Mouse (Mus musculus): ENCODE data around the gene Natd1. TPM values are rescaled to one million over a fixed set of nuclear protein-coding genes. Genes with fewer than 3 reads are reported as not detected.
"Not testable (repeated sequence)": the region's sequence is repeated elsewhere in the genome, so short reads cannot be mapped to it uniquely, and the experiment has no call there.

The Natd1 gene
- polyA plus RNA-seq, 1 experiment: 9.1 TPM

DNA sequence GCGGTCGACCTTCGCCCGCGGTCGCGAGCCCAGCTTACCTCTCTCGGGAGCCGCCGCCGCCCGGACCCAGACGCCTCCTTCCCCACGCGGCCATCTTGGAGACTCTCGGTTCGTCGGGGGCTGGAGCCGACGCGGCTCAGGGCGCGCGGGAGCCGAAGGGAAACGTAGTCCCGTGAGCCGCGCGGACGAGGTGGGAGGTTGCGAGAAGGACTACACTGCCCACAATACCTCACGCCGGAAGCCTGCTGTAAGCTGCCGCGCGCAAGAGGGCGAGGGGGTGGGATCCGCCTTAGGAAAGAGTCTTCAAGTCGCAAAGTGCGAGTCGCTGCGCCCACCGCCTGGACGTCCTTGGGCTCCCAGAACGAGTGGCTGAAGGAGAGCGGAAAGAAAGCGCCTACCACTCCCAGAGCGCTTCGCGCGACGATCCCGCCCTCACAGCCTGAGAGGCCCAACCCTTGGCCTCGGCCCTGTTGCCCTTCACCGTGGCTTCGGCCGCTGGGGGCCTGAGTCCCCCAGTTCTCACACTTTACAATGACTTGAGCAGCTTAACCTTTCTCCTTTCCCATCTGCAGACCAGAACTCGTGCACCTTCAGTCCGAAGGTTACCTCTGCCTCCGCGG, 35.8 kb downstream of the Natd1 start, which contains the start of gene Tmem11:
Gene Tmem11 (minus strand): TSS at position 598 of the 620 bp plus-strand sequence.
- no peaks in the 10 kb centered on the region; the same call in 1 of the 2 replicates for H3K4me1 ChIP-seq (ENCODE audit: control insufficient read depth, insufficient read depth, low read length)
- H3K4me3 ChIP-seq (replicated peaks; ENCODE audit: control insufficient read depth, low read depth, low read length): peak within 1 kb of the TSS; percentile 74
- H3K27ac ChIP-seq (ENCODE audit: control insufficient read depth, insufficient read depth, low read depth, low read length, poor library complexity): peak within 1 kb of the TSS; percentile 87
- WGBS: under 1% methylated on average over 62 of the region's 62 CpGs
- TF ChIP-seq POLR2A (IDR thresholded peaks at IDR 0.05; ENCODE audit: borderline replicate concordance, control insufficient read depth, low read depth, low read length) (peak; percentile 53; the same call in 1 of the 2 replicates), CTCF (IDR thresholded peaks at IDR 0.05; ENCODE audit: control insufficient read depth, insufficient read depth, low read length) (peak; percentile 18; the same call in 1 of the 2 replicates)

GRCm38 (mm10) chr11:60878056-60878612, 36.4 kb downstream of the Natd1 start:
- TF ChIP-seq POLR2A (IDR thresholded peaks at IDR 0.05; ENCODE audit: borderline replicate concordance, control insufficient read depth, low read depth, low read length) (no peak), CTCF (IDR thresholded peaks at IDR 0.05; ENCODE audit: control insufficient read depth, insufficient read depth, low read length) (no peak)
- Histone ChIP-seq H3K4me1 (ENCODE audit: control insufficient read depth, insufficient read depth, low read length) (no peaks in the 10 kb centered on the region; the same call in 1 of the 2 replicates), H3K27ac (ENCODE audit: control insufficient read depth, insufficient read depth, low read depth, low read length, poor library complexity) (peak overlapping the region; percentile 87), H3K4me3 (replicated peaks; ENCODE audit: control insufficient read depth, low read depth, low read length) (peak overlapping the region; percentile 74)
- under 1% methylated on average over 52 of the region's 52 CpGs for WGBS

GRCm38 (mm10) chr11:60873101-60873500, 41.4 kb downstream of the Natd1 start:
- Histone ChIP-seq H3K4me3 (replicated peaks; ENCODE audit: control insufficient read depth, low read depth, low read length) (no peak overlapping the region), H3K4me1 (ENCODE audit: control insufficient read depth, insufficient read depth, low read length) (no peaks in the 10 kb centered on the region; the same call in 1 of the 2 replicates), H3K27ac (ENCODE audit: control insufficient read depth, insufficient read depth, low read depth, low read length, poor library complexity) (no peak overlapping the region)
- WGBS: 77% methylated on average over 6 of the region's 6 CpGs
- TF ChIP-seq CTCF (IDR thresholded peaks at IDR 0.05; ENCODE audit: control insufficient read depth, insufficient read depth, low read length): no peak
- no peak for TF ChIP-seq POLR2A (IDR thresholded peaks at IDR 0.05; ENCODE audit: borderline replicate concordance, control insufficient read depth, low read depth, low read length)

DNA sequence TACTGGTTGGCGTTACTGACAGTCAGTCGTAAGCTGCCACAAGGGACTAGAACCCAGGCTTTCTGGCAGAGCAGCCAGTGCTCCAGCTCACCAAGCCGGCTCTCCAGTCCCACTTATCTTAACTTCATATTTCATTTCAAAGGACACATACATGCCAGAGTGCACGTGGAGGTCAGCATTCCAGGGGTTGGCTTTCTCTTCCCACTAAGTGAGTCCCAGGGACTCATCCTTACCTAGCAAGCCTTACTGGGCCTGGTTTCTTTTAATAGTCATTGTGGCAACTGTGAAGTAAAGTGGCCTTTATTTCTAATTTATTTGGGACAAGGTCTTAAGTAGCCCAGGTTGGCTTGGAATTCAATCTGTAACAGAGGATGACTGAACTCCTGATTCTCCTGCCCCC, 43.1 kb downstream of the Natd1 start:
- Histone ChIP-seq H3K4me3 (replicated peaks; ENCODE audit: control insufficient read depth, low read depth, low read length) (no peak overlapping the region), H3K4me1 (ENCODE audit: control insufficient read depth, insufficient read depth, low read length) (no peaks in the 10 kb centered on the region; the same call in 1 of the 2 replicates), H3K27ac (ENCODE audit: control insufficient read depth, insufficient read depth, low read depth, low read length, poor library complexity) (no peak overlapping the region)
- no peak for TF ChIP-seq POLR2A (IDR thresholded peaks at IDR 0.05; ENCODE audit: borderline replicate concordance, control insufficient read depth, low read depth, low read length)
- TF ChIP-seq CTCF (IDR thresholded peaks at IDR 0.05; ENCODE audit: control insufficient read depth, insufficient read depth, low read length): no peak
- WGBS: 89% methylated on average over 4 of the region's 4 CpGs

DNA sequence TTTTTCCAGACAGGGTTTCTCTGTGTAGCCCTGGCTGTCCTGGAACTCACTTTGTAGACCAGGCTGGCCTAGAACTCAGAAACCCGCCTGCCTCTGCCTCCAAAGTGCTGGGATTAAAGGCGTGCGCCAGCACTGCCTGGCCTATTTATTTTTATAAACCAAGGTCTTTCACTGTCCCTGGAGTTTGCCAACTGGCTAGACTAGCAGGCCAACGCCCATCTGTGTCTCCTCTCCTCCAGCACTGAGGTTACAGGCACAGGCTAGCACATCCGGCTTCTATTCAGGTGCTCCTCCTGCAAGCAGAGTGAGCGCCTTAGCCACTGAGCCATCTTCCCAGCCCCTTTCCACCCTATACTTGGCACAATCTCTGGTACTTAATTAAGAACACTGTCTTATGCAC, 45.1 kb downstream of the Natd1 start:
- H3K27ac ChIP-seq (ENCODE audit: control insufficient read depth, insufficient read depth, low read depth, low read length, poor library complexity); H3K4me1 ChIP-seq (ENCODE audit: control insufficient read depth, insufficient read depth, low read length); H3K4me3 ChIP-seq (replicated peaks; ENCODE audit: control insufficient read depth, low read depth, low read length): not testable (repeated sequence)
- WGBS: 84% methylated on average over 6 of the region's 6 CpGs

DNA sequence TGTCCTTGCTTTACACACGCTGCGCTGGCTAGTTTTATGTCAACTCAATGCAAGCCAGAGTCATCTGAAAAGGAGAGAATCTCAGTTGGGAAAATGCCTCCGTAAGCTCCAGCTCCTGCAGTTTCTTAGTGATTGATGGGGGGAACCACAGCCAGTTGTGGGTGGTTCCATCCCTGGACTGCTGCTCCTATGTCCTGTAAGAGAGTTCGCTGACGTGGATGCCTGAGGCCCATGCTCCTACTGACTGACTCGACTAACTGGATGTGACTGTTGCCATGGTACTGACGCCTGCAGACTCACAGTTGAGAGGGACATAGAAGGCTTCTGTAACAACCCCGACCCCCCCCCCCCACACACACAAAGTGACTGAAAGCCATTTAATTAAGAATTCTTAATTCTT, 46.6 kb downstream of the Natd1 start:
- Histone ChIP-seq H3K4me1 (ENCODE audit: control insufficient read depth, insufficient read depth, low read length) (no peaks in the 10 kb centered on the region), H3K4me3 (replicated peaks; ENCODE audit: control insufficient read depth, low read depth, low read length) (no peak overlapping the region), H3K27ac (ENCODE audit: control insufficient read depth, insufficient read depth, low read depth, low read length, poor library complexity) (no peak overlapping the region)
- TF ChIP-seq POLR2A (IDR thresholded peaks at IDR 0.05; ENCODE audit: borderline replicate concordance, control insufficient read depth, low read depth, low read length): no peak
- TF ChIP-seq CTCF (IDR thresholded peaks at IDR 0.05; ENCODE audit: control insufficient read depth, insufficient read depth, low read length): no peak
- 78% methylated on average over 8 of the region's 8 CpGs for WGBS

DNA sequence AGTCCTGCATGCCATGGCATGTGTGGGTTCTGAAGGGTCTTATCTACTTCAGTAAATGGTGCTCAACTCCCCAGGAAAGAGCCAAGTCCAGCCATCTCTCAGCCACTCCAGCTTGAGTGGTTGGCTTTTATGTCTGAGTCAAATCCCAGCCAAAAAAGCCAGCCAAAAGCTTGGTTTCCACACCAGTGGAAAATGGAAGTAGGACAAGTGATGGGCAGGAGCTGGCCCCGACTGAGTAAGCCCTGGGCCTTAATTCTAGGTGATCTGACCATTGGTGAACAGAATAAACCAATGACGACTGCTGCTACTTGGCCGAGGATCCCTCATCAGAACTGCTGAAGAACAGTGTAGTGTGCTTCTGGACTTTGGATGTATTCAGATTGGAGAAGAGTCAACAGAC, 47.1 kb downstream of the Natd1 start:
- TF ChIP-seq POLR2A (IDR thresholded peaks at IDR 0.05; ENCODE audit: borderline replicate concordance, control insufficient read depth, low read depth, low read length) (no peak), CTCF (IDR thresholded peaks at IDR 0.05; ENCODE audit: control insufficient read depth, insufficient read depth, low read length) (no peak)
- no peak overlapping the region for H3K27ac ChIP-seq (ENCODE audit: control insufficient read depth, insufficient read depth, low read depth, low read length, poor library complexity)
- H3K4me1 ChIP-seq (ENCODE audit: control insufficient read depth, insufficient read depth, low read length): no peaks in the 10 kb centered on the region
- 67% methylated on average over 3 of the region's 3 CpGs for WGBS
- no peak overlapping the region for H3K4me3 ChIP-seq (replicated peaks; ENCODE audit: control insufficient read depth, low read depth, low read length)

DNA sequence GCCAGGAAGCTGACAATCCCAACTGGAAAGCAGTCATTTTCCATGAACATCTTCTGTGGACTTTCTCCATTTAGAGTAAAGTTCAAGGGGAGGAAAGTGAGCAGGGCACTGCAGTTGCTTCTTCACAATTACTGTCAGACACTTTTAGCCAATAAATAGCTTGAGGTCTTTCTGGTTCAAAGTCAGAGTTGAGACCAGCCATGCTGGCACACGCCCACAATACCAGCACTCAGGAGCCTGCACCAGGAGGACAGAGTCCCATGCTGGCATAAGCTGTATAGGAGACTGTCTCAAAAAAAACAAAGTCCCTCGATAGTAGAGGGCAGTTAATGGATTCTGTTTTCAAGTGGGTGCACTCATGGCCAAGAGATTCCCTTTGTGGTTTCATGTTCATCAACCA, 48.5 kb downstream of the Natd1 start:
- H3K4me1 ChIP-seq (ENCODE audit: control insufficient read depth, insufficient read depth, low read length): no peaks in the 10 kb centered on the region
- H3K4me3 ChIP-seq (replicated peaks; ENCODE audit: control insufficient read depth, low read depth, low read length): no peak overlapping the region
- no peak overlapping the region for H3K27ac ChIP-seq (ENCODE audit: control insufficient read depth, insufficient read depth, low read depth, low read length, poor library complexity)
- TF ChIP-seq CTCF (IDR thresholded peaks at IDR 0.05; ENCODE audit: control insufficient read depth, insufficient read depth, low read length) (no peak), POLR2A (IDR thresholded peaks at IDR 0.05; ENCODE audit: borderline replicate concordance, control insufficient read depth, low read depth, low read length) (no peak)
- 74% methylated on average over 2 of the region's 2 CpGs for WGBS

Data from bone marrow, adult 2 months (tissue).